Mouse (Mus musculus) intestine, postnatal 0 days (tissue): ENCODE measurements around the gene Cd247. TPM values are rescaled to one million over a fixed set of nuclear protein-coding genes. Genes with fewer than 3 reads are reported as not detected.

Source experiments
- ATAC-seq: fragments of 200-750 bp; cut with Nextera tagmentation; 2 replicates; pipeline ENCODE4 v1.8.0; 2017; ENCODE audit warnings: mild to moderate bottlenecking, moderate TSS enrichment, moderate library complexity
- H3K27ac ChIP-seq: fragments of 300-500 bp; sonication (generic); 2 replicates; pipeline ENCODE4 v1.5.1; 2014; ENCODE audit warnings: mild to moderate bottlenecking, low read depth, low read length, moderate library complexity
- H3K27me3 ChIP-seq: fragments of 300-500 bp; sonication (generic); replicated peaks from 2 replicates; pipeline ENCODE4 v1.6.1; 2014; ENCODE audit warnings: low read length, mixed read lengths; ENCODE audit not compliant: control insufficient read depth, insufficient read depth
- H3K36me3 ChIP-seq: fragments of 300-500 bp; sonication (generic); 2 replicates; pipeline ENCODE4 v1.6.1; 2014; ENCODE audit warnings: mild to moderate bottlenecking, moderate library complexity; ENCODE audit not compliant: control insufficient read depth, insufficient read depth
- H3K4me1 ChIP-seq: fragments of 300-500 bp; sonication (generic); replicated peaks from 2 replicates; pipeline ENCODE4 v1.6.1; 2014; ENCODE audit warnings: antibody characterized with exemption, low read length, mixed read lengths; ENCODE audit not compliant: control insufficient read depth, insufficient read depth
- H3K4me2 ChIP-seq: fragments of 300-500 bp; sonication (generic); replicated peaks from 2 replicates; pipeline ENCODE4 v1.6.1; 2014; ENCODE audit warnings: low read depth, mild to moderate bottlenecking, moderate library complexity
- H3K4me3 ChIP-seq: fragments of 300-500 bp; sonication (generic); 2 replicates; pipeline ENCODE4 v1.5.1; 2014; ENCODE audit warnings: low read depth, low read length
- H3K9ac ChIP-seq: fragments of 300-500 bp; sonication (generic); 2 replicates; pipeline ENCODE4 v1.6.1; 2014; ENCODE audit warnings: mild to moderate bottlenecking, low read depth, low read length
- H3K9me3 ChIP-seq: fragments of 300-500 bp; sonication (generic); 2 replicates; pipeline ENCODE4 v1.6.1; 2016; ENCODE audit warnings: mixed run types; ENCODE audit not compliant: control insufficient read depth
- CTCF ChIP-seq: sonication (generic); IDR thresholded peaks from 2 replicates; pipeline ENCODE4 v1.5.1; 2016; ENCODE audit warnings: low read depth, mild to moderate bottlenecking, control low read depth, antibody characterized with exemption, moderate library complexity
- WGBS: fragments of 180-500 bp; shearing (Covaris S2); extraction: QIAGEN DNeasy Blood & Tissue Kit; methylation state at CpG from one replicate; pipeline ENCODE4 v1.1.7; 2014; 5-methylcytosine and 5-hydroxymethylcytosine counted together
- polyA plus RNA-seq: library from polyadenylated mRNA; unstranded; fragments of >200 nt; fragmentation: Nextera tagmentation; extraction: Ambion mirVana; gene quantifications from 2 replicates; pipeline ENCODE4 v1.2.1, GENCODE M21; 2015

The Cd247 gene
- polyA plus RNA-seq, 1 experiment from 2014 or later: 0.50 TPM

GRCm38 (mm10) chr1:165874645-165875044 is 86.2 kb downstream of the Cd247 start:
- H3K27ac ChIP-seq: no peak overlapping the region
- no peak overlapping the region for H3K4me3 ChIP-seq
- no peaks in the 10 kb centered on the region for H3K9me3 ChIP-seq
- peaks cover 15% of the 10 kb centered on the region for H3K36me3 ChIP-seq
- no peak overlapping the region for H3K9ac ChIP-seq
- no peaks in the 10 kb centered on the region for H3K4me1 ChIP-seq
- no peaks in the 10 kb centered on the region for H3K27me3 ChIP-seq
- no peak for TF ChIP-seq CTCF
- no peak overlapping the region for H3K4me2 ChIP-seq
- 0 out of 2 replicates have a peak, but pooled peaks have one; percentile 36 for ATAC-seq
- WGBS: 47% methylated on average over 8 of the region's 8 CpGs

- Histone ChIP-seq H3K4me3 (no peak overlapping the region), H3K36me3 (peaks cover 21% of the 10 kb centered on the region), H3K9me3 (no peaks in the 10 kb centered on the region), H3K27me3 (no peaks in the 10 kb centered on the region), H3K9ac (no peak overlapping the region), H3K4me1 (no peaks in the 10 kb centered on the region), H3K27ac (no peak overlapping the region), H3K4me2 (no peak overlapping the region)
- 88% methylated on average over 6 of the region's 6 CpGs for WGBS
- no peak for TF ChIP-seq CTCF
- ATAC-seq: no peak
These were observed 87.2 kb downstream of the Cd247 start for GRCm38 (mm10) chr1:165875520-165876284.

- H3K27ac ChIP-seq: no peak overlapping the region
- peaks cover 21% of the 10 kb centered on the region for H3K36me3 ChIP-seq
- no peak overlapping the region for H3K4me2 ChIP-seq
- no peaks in the 10 kb centered on the region for H3K4me1 ChIP-seq
- H3K4me3 ChIP-seq: no peak overlapping the region
- no peak for TF ChIP-seq CTCF
- WGBS: 95% methylated on average over 2 of the region's 2 CpGs
- no peak overlapping the region for H3K9ac ChIP-seq
- no peak for ATAC-seq
- H3K9me3 ChIP-seq: no peaks in the 10 kb centered on the region
- H3K27me3 ChIP-seq: no peaks in the 10 kb centered on the region
These were observed 90.3 kb downstream of the Cd247 start for GRCm38 (mm10) chr1:165878751-165879150.

- H3K9me3 ChIP-seq: no peaks in the 10 kb centered on the region
- no peaks in the 10 kb centered on the region for H3K4me1 ChIP-seq
- TF ChIP-seq CTCF: no peak
- no peak overlapping the region for H3K4me2 ChIP-seq
- H3K4me3 ChIP-seq: no peak overlapping the region
- no peak overlapping the region for H3K9ac ChIP-seq
- H3K36me3 ChIP-seq: peaks cover 12% of the 10 kb centered on the region
- 87% methylated on average over 8 of the region's 8 CpGs for WGBS
- ATAC-seq: no peak
- no peak overlapping the region for H3K27ac ChIP-seq
- H3K27me3 ChIP-seq: no peaks in the 10 kb centered on the region
These were observed 93.8 kb downstream of the Cd247 start for GRCm38 (mm10) chr1:165882146-165882900.

GRCm38 (mm10) chr1:165891686-165892085 is 103.2 kb downstream of the Cd247 start:
- Histone ChIP-seq H3K9ac (no peak overlapping the region), H3K27me3 (no peaks in the 10 kb centered on the region), H3K9me3 (no peaks in the 10 kb centered on the region), H3K36me3 (peaks cover 28% of the 10 kb centered on the region), H3K4me1 (no peaks in the 10 kb centered on the region), H3K4me3 (no peak overlapping the region), H3K4me2 (no peak overlapping the region), H3K27ac (no peak overlapping the region)
- no peak for ATAC-seq
- TF ChIP-seq CTCF: peak; percentile 52
- WGBS: 88% methylated on average over 2 of the region's 2 CpGs

GRCm38 (mm10) chr1:165903596-165903995 is 115.1 kb downstream of the Cd247 start:
- no peak overlapping the region for H3K27ac ChIP-seq
- H3K9me3 ChIP-seq: no peaks in the 10 kb centered on the region
- H3K4me3 ChIP-seq: no peak overlapping the region
- no peak for TF ChIP-seq CTCF
- no peak for ATAC-seq
- 92% methylated on average over 1 of the region's 1 CpGs for WGBS
- no peak overlapping the region for H3K9ac ChIP-seq
- no peak overlapping the region for H3K4me2 ChIP-seq
- no peaks in the 10 kb centered on the region for H3K27me3 ChIP-seq
- H3K36me3 ChIP-seq: peaks cover 31% of the 10 kb centered on the region
- H3K4me1 ChIP-seq: no peaks in the 10 kb centered on the region
